Mouse (Mus musculus) heart, postnatal 0 days (tissue): ENCODE measurements around the gene Mrpl24.

Experiments used
- CTCF ChIP-seq: IDR thresholded peaks from 2 replicates; pipeline ENCODE4 v1.5.1; 2016; ENCODE audit warnings: antibody characterized with exemption, control low read depth, low read depth
- EP300 ChIP-seq: IDR thresholded peaks from 2 replicates; pipeline ENCODE4 v1.6.1; 2016; ENCODE audit warnings: antibody characterized with exemption, low read depth

GRCm38 (mm10) chr3:87899776-87900175 is 19.5 kb upstream of the Mrpl24 start:
- TF ChIP-seq EP300 (no peak), CTCF (no peak)
